Mouse (Mus musculus): Measurements from ENCODE around the gene Ccdc115. TPM values are rescaled to one million over a fixed set of nuclear protein-coding genes. Genes with fewer than 3 reads are reported as not detected.
"Not testable (repeated sequence)": the region's sequence is repeated elsewhere in the genome, so short reads cannot be mapped to it uniquely, and the experiment has no call there.

Ccdc115 gene
- polyA plus RNA-seq, 1 experiment from 2014 or later: 34.3 TPM

DNA sequence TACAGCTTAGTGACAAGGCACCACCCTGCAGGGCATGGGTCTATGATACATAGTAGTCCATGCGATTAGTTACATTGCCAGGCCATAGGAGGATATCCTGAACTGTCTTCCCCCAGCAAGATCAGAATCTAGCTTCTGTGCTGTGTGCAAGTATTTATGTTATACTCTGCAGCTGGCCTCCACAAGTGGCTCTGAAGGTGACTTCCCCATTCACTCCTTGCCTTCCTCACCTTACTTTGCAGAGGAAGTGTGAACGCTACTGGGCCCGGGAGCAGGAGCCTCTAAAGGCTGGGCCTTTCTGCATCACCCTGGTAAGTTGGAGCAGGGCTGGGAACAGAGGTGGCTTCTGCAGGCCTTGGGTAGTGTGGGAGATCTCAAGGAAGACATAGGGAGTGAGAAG, 28.6 kb upstream of the Ccdc115 start:
- Histone ChIP-seq H3K27me3 (replicated peaks) (peaks cover 23% of the 10 kb centered on the region), H3K4me2 (no peak overlapping the region), H3K36me3 (no peaks in the 10 kb centered on the region), H3K4me3 (no peak overlapping the region), H3K27ac (no peak overlapping the region), H3K4me1 (peaks cover 36% of the 10 kb centered on the region), H3K9ac (no peak overlapping the region), H3K9me3 (replicated peaks) (no peaks in the 10 kb centered on the region)
- 25% methylated on average over 3 of the region's 3 CpGs for WGBS (ENCODE audit: insufficient replicate concordance)
- ATAC-seq: no peak

DNA sequence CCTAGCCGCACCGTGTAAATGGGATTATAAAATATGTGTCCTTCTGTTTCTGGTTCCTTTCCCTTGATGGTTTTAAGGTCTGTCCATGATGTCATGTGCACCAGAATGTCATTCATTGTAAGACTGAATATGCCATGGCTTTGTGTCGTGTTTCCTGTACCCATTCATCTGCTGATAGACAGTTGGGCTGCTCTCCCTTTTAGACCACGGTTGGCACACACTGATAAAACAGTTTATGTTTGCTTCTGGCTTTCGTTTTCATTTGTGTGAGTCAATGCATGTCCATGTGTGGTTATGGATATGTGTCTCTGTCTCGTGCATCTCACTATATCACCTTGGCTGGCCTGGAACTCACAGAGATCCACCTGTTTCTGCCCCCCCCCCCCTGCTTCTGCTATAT, 26.0 kb upstream of the Ccdc115 start:
- Histone ChIP-seq H3K9ac (no peak overlapping the region), H3K36me3 (no peaks in the 10 kb centered on the region), H3K4me3 (no peak overlapping the region), H3K4me1 (peaks cover 35% of the 10 kb centered on the region), H3K4me2 (no peak overlapping the region), H3K9me3 (replicated peaks) (no peaks in the 10 kb centered on the region), H3K27ac (no peak overlapping the region), H3K27me3 (replicated peaks) (peaks cover under 1% of the 10 kb centered on the region)
- 42% methylated on average over 6 of the region's 6 CpGs for WGBS (ENCODE audit: insufficient replicate concordance)
- ATAC-seq: peak; percentile 40; the same call in 1 of the 2 replicates

DNA sequence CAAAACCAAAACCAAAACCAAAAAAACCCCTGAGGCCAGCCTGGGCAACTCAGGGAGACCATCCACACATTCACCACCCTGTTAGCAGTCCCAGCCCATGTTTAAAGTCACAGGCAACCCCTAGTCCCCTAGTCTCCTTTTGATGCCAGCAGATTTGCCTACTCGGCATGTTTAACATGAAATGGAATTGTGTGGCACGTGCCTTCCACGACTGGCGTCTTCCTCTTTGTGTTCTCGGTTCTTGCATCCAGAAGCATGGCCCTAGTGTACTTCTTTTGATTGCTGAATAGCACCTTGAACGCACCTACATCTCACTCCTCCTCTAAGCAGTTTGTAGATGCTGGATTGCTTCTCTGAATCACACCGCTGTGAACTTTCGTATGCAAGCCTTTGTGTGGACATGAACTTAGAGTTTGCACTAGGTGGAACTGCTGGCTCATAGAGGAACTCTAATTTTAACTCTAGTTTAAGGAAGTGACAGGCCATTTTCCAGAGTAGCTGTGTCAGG, 24.9 kb upstream of the Ccdc115 start:
- peak overlapping the region; percentile 27 for H3K4me2 ChIP-seq

DNA sequence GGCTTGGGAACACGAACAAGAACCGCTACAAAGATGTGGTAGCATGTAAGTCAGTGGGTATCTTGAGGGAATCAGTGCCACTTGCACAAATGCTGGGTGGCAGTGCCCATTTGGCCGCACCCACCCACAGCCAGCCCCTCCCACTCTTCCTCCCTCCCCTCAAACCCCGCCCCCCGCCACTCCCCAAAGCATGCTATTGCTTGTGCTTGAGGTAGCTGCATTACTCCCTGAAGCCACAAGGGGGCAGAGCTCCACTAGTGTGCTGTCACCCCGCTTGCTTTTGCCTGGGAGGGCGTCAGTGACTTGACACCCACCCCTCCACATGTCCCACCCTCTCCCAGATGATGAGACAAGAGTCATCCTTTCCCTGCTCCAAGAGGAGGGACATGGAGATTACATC, 23.3 kb upstream of the Ccdc115 start:
- peaks cover 48% of the 10 kb centered on the region for H3K4me1 ChIP-seq
- no peaks in the 10 kb centered on the region for H3K36me3 ChIP-seq
- H3K27me3 ChIP-seq (replicated peaks): peaks cover 25% of the 10 kb centered on the region
- ATAC-seq: peak; percentile 10; the same call in 1 of the 2 replicates
- WGBS (ENCODE audit: insufficient replicate concordance): 16% methylated on average over 6 of the region's 7 CpGs
- no peak overlapping the region for H3K4me3 ChIP-seq
- H3K9me3 ChIP-seq (replicated peaks): no peaks in the 10 kb centered on the region
- no peak overlapping the region for H3K9ac ChIP-seq
- no peak overlapping the region for H3K4me2 ChIP-seq
- H3K27ac ChIP-seq: no peak overlapping the region

More for the DNA sequence above, 24.9 kb upstream of the Ccdc115 start:
- H3K4me3 ChIP-seq: no peak overlapping the region
- no peak for ATAC-seq
- H3K9me3 ChIP-seq (replicated peaks): no peaks in the 10 kb centered on the region
- 47% methylated on average over 8 of the region's 8 CpGs for WGBS (ENCODE audit: insufficient replicate concordance)
- H3K4me1 ChIP-seq: peaks cover 41% of the 10 kb centered on the region
- H3K36me3 ChIP-seq: no peaks in the 10 kb centered on the region
- H3K27me3 ChIP-seq (replicated peaks): peaks cover 10% of the 10 kb centered on the region
- peak overlapping the region; percentile 7; the same call in 1 of the 2 replicates for H3K27ac ChIP-seq
- no peak overlapping the region for H3K9ac ChIP-seq

DNA sequence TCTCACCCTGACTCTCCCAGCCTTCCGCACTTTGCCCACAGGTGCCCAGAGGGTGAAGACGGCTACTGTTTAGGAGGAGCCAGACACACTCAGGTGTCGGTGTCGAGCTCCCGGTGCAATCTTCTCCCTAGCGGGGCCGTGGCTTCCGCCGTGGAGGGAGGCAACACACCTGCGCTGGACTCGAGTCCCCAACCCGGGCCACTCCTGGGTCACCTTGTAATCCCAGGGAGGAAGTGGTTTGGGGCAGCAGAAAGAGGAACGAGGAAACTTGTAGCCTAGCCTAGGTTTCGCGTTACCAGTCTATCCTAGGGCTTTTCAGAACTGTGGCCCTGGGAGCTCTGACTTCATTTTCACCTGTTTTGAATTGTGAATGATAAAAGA, 20.6 kb upstream of the Ccdc115 start:
- H3K27ac ChIP-seq: no peak overlapping the region

DNA sequence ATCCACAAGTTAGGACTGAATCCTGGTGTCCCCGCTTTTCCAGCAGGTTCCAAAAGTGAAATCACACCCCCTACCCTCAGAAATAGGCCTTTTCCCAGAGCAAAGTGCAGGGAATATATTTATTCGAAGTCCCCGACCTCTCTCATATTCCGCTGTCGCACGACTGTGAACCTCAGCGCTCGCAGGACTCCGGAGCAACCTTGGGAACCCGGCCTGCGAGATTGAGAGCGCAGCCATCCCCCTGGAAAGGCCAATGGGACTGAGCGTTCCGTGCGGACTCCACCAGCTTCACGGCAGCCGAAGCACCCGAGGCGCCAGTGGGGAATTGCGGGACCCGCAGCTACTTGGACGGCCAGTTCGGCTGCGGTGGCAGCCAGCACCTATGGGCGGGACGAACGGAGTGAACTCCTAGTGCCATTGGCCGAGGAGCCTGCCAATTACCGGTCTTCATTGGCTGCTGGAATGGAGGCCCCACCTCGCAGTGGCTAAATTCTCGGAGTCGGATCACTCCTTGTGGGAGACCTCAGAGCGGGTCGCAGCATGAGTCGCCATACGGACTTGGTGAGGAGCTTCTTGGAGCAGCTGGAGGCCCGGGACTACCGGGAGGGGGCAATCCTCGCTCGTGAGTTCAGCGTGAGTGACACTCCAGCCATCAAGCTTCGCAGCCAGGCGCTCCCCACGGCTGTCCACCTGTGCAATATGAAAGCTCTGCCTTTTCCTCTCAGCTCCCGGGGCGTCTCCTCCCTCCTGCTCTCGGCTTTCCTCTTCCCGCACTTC, 20.0 kb upstream of the Ccdc115 start, which contains the start of gene Ptpn18:
Ptpn18 (plus strand) TSS at position 479 of the 777 bp plus-strand sequence.
- Histone ChIP-seq H3K9ac (peak within 1 kb of the TSS; percentile 71), H3K4me2 (peak within 1 kb of the TSS; percentile 92), H3K36me3 (no peaks in the 10 kb centered on the region), H3K9me3 (replicated peaks) (no peaks in the 10 kb centered on the region), H3K4me1 (peaks cover 30% of the 10 kb centered on the region), H3K27me3 (replicated peaks) (peaks cover 49% of the 10 kb centered on the region), H3K4me3 (peak within 1 kb of the TSS; percentile 64), H3K27ac (no peak within 1 kb of the TSS)
- ATAC-seq: peak; percentile 91
- under 1% methylated on average over 48 of the region's 48 CpGs for WGBS (ENCODE audit: insufficient replicate concordance)

More for the DNA sequence above, 20.6 kb upstream of the Ccdc115 start:
- Histone ChIP-seq H3K4me3 (peak overlapping the region; percentile 64), H3K27me3 (replicated peaks) (peaks cover 48% of the 10 kb centered on the region), H3K36me3 (no peaks in the 10 kb centered on the region), H3K9me3 (replicated peaks) (no peaks in the 10 kb centered on the region), H3K4me2 (peak overlapping the region; percentile 92), H3K4me1 (peaks cover 34% of the 10 kb centered on the region), H3K9ac (peak overlapping the region; percentile 71)
- no peak for ATAC-seq
- 3% methylated on average over 15 of the region's 15 CpGs for WGBS (ENCODE audit: insufficient replicate concordance)

DNA sequence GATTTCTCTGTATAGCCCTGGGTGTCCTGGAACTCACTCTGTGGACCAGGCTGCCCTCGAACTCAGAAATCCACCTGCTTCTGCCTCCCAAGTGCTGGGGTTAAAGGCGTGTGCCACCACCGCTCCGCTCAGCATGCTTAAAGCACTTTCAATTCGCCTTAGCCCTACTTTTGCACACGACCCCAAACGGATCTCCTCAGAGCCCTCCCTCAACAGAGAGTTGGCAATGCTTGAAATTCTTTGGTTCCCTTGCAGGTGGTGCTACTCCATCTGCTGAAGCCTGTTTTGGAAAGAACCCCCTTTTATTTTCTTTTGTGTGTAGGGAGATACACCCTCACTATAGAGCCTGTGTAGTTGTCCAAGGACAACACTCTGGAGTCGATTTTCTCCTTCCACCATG, 19.0 kb upstream of the Ccdc115 start:
- Histone ChIP-seq H3K4me1 (peaks cover 29% of the 10 kb centered on the region), H3K27me3 (replicated peaks) (peaks cover 52% of the 10 kb centered on the region), H3K4me3 (no peak overlapping the region), H3K9ac (no peak overlapping the region), H3K27ac (no peak overlapping the region), H3K36me3 (no peaks in the 10 kb centered on the region), H3K4me2 (peak overlapping the region; percentile 92), H3K9me3 (replicated peaks) (no peaks in the 10 kb centered on the region)
- no peak for ATAC-seq
- WGBS (ENCODE audit: insufficient replicate concordance): 24% methylated on average over 8 of the region's 8 CpGs

DNA sequence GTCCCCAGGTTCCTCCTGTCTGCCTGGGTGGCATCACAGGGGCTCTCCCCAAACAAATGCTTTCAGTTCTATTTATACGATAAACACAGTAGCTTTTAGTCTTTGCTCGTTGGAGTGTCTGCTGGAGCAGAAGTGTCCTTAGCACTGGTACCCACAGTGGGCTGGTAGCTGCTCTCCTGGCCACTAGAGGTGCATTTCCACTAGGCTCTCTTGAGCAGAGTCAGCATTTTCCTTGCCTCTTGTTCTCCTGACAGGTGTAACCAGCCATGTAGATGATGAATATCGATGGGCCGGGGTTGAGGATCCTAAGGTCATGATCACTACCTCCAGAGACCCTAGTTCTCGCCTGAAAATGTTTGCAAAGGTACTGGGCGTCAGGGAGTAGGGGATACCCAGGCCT, 3.7 kb upstream of the Ccdc115 start:
- WGBS (ENCODE audit: insufficient replicate concordance): 80% methylated on average over 6 of the region's 6 CpGs
- Histone ChIP-seq H3K4me3 (no peak overlapping the region), H3K27me3 (replicated peaks) (no peaks in the 10 kb centered on the region), H3K4me2 (no peak overlapping the region), H3K9ac (no peak overlapping the region), H3K36me3 (peaks cover 65% of the 10 kb centered on the region), H3K9me3 (replicated peaks) (no peaks in the 10 kb centered on the region), H3K4me1 (peaks cover 21% of the 10 kb centered on the region), H3K27ac (no peak overlapping the region)
- no peak for ATAC-seq

DNA sequence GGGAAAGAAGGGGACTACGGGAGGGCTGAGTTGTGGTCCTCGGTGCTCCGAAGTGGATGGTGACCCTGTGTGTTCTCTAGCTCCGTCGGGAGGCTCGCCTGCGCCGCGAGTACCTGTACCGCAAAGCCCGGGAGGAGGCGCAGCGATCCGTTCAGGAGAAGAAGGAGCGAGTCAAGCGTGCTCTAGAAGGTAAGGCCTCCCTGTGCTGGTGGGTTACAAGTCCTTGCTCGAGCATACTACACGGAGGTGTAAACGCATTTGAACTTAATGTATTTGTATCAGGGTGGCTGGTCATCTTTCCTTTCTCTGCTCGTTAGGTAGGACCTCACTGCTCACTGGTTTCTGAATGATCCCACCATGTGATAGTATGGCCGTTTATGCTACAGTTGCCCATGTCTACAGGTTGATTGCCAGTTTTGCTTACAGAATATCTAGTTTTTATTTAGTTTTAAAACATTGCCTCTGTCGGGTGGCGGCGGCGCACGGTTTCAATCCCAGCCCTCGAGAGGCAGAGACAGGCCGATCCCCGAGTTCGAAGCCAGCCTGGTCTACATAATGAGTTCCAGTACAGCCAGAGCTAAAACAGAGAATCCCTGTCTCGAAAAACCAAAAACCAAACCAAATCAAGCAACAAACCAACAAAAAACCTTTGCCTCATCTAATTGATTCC, 624 bp upstream of the Ccdc115 start:
- H3K36me3 ChIP-seq: peaks cover 52% of the 10 kb centered on the region
- peaks cover 37% of the 10 kb centered on the region for H3K4me1 ChIP-seq
- no peaks in the 10 kb centered on the region for H3K9me3 ChIP-seq (replicated peaks)
- ATAC-seq: peak; percentile 44
- peak overlapping the region; percentile 79 for H3K4me3 ChIP-seq
- peak overlapping the region; percentile 79 for H3K4me2 ChIP-seq
- WGBS (ENCODE audit: insufficient replicate concordance): 3% methylated on average over 31 of the region's 31 CpGs
- H3K27ac ChIP-seq: peak overlapping the region; percentile 69
- H3K9ac ChIP-seq: peak overlapping the region; percentile 73
- no peaks in the 10 kb centered on the region for H3K27me3 ChIP-seq (replicated peaks)

DNA sequence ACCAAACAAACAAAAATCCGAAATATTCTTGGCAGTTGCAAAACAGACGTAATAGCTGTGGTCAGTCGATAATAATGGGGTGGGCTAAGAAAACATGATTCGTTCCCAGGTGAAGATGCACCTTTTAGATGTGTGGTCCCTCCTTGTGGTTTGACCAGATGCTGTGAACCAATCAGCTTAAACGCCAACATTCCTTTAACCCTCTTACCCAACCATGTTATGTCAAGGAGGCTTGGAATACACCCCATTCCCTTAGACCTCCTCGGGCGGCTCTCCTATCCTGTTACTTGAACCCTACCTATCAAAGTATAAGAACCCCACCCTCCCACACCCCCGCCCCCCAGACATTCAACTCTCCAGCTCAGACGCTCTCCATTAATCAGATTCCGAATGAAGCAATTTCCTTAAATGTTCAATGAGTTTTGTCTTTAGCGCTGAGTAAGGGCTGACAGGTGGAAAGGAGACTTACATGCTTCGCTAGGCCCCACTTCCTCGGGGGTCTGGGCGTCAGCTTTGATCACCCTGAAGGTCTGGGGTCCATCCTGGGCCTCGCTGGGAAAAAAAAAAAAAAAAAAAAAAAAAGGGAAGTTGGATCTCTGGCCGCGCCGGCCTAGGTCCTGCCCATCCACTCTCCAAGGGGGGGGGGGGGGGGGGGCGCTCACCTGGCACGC, 956 bp downstream of the Ccdc115 start:
- Histone ChIP-seq H3K9me3 (replicated peaks) (no peaks in the 10 kb centered on the region), H3K4me2 (peak overlapping the region; percentile 81), H3K36me3 (peaks cover 36% of the 10 kb centered on the region), H3K9ac (peak overlapping the region; percentile 69), H3K27ac (no peak overlapping the region), H3K4me1 (peaks cover 44% of the 10 kb centered on the region), H3K27me3 (replicated peaks) (no peaks in the 10 kb centered on the region), H3K4me3 (peak overlapping the region; percentile 79)
- no peak for ATAC-seq
- WGBS (ENCODE audit: insufficient replicate concordance): 25% methylated on average over 17 of the region's 20 CpGs

DNA sequence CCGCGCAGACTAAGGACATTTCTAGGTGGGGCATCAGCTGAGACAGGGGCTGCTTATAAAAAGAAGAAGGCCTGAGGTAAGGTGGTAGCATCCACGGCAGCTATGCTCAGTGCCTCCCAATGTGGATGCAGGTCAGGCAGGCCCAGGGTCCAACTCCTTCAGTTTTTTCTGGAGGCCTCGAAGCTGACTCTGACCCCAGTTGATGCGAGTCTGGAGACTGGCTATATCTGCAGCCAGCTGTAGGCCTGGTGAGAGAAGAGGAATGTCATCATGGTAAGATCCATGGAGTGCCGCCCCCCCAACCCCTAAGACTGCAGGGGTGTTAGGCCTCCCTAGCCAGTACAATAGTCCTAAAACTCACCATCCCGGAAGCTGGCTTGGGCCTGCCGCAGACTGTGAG, 2.1 kb downstream of the Ccdc115 start:
- not testable (repeated sequence) for H3K9me3 ChIP-seq (replicated peaks); H3K9ac ChIP-seq; H3K27ac ChIP-seq; H3K27me3 ChIP-seq (replicated peaks); ATAC-seq; H3K4me3 ChIP-seq; H3K4me2 ChIP-seq
- Histone ChIP-seq H3K4me1 (peaks cover 53% of the 10 kb centered on the region), H3K36me3 (peaks cover 25% of the 10 kb centered on the region)
- WGBS (ENCODE audit: insufficient replicate concordance): 87% methylated on average over 8 of the region's 8 CpGs

DNA sequence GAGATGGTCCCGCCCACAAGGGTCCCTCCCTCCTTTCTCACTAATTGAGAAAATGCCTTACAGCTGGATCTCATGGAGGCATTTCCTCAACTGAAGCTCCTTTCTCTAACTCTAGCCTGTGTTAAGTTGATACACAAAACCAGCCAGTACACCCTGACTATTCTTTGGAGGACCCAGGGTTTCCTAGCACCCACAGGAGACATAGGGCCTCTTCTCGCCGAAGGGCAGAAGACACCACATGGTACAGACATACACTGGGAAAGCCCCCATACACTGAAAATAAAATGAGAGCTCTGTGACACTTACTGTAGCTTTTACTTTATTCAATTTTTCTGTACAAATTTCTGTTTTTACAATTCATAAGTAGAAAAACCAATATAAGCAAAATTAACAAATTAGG, 3.1 kb downstream of the Ccdc115 start:
- Histone ChIP-seq H3K36me3 (peaks cover 17% of the 10 kb centered on the region), H3K9ac (no peak overlapping the region), H3K4me2 (no peak overlapping the region), H3K4me3 (no peak overlapping the region), H3K27ac (no peak overlapping the region), H3K27me3 (replicated peaks) (no peaks in the 10 kb centered on the region), H3K4me1 (peaks cover 48% of the 10 kb centered on the region), H3K9me3 (replicated peaks) (peaks cover 11% of the 10 kb centered on the region)
- ATAC-seq: no peak
- WGBS (ENCODE audit: insufficient replicate concordance): 74% methylated on average over 3 of the region's 3 CpGs
